ENCODE assay signal across 8 mouse cellular contexts in the genomic region with DNA sequence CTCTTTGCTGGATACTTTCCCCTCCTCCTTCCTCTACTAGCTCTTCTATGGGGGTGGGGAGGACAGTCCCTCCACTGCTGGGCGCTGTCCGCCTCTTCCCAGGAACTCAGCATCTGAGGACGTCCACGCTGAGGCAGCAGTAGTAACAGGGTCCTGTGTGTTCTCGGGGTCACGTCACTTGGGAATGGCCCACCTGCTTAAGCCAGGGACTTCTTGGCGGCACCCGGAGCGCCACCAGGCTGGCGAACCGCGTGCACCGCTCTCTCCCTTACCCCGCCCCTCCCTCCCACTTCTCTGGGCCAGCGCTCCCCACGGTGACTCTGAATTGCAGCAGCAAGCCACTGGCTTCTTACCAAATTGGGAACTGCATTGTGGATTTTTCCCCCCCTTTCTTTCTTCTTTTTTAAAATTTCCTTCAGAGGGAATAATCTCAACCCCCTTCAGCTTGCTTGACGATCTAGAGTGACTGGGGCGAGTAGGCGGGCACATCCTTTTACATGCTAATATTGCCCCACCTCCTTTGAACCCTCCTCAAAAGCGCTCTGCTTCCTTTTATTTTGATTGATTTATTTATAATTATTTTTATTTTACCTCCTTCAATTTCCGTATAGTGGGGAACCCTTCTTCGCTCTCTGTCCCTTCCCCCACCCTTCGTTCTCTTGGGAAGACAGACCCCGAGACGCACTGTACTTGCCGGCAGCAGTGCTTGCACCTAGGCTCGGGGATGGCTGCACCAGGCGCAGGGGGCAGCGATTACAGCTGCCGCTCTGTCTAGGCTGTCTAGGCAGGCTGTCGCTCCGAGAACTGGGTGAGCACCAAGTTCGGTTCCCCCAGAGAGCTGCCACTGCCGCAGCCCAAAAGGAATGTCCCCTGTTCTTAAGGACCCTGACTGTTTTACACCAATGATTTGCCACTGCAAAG.
A peak's percentile ranks its signal among the peaks of the same experiment; 100 is the strongest.
DNase-seq lines count a peak whose midpoint lies in the region; ATAC-seq and TF ChIP-seq lines count a peak whose summit lies in the region.
"Had no signal": no experiment of that assay in that cellular context is flagged by ENCODE, and none has a peak within 500 bp of the region (broad histone marks: within the 10 kb centered on the region; RNA-seq: fewer than 3 reads in every experiment).

No protein-coding gene starts in this region.

- H3K9me3 ChIP-seq in E14TG2a.4 (ENCODE audit: low read length) = no peaks in the 10 kb centered on the region
- no peaks in the 10 kb centered on the region for H3K9me3 ChIP-seq in embryonic facial prominence, embryonic 12.5 days
- no peaks in the 10 kb centered on the region for H3K9me3 ChIP-seq in intestine, embryonic 16.5 days (ENCODE audit: control insufficient read depth, low read length)
- H3K9me3 ChIP-seq in limb, embryonic 15.5 days = no peaks in the 10 kb centered on the region

- no peak for DNase-seq in Patski (ENCODE audit: low read depth, low spot score)
- DNase-seq in right cerebral cortex, adult 18-20 months = peak; percentile 53

- H3K4me2 ChIP-seq in embryonic facial prominence, embryonic 12.5 days (replicated peaks) = peak overlapping the region; percentile 71
- H3K4me2 ChIP-seq in intestine, embryonic 16.5 days (ENCODE audit: low read depth, low read length) = peak overlapping the region; percentile 85
- peak overlapping the region; percentile 52 for H3K4me2 ChIP-seq in limb, embryonic 15.5 days

- no peak for TF ChIP-seq CTCF in E14TG2a.4 (conservative IDR thresholded peaks at IDR 0.05; ENCODE audit: low read length)
- TF ChIP-seq CTCF in Patski (IDR thresholded peaks at IDR 0.05) = no peak

- 1% methylated on average over 34 of the region's 34 CpGs for WGBS in embryonic facial prominence, embryonic 12.5 days
- under 1% methylated on average over 34 of the region's 34 CpGs for WGBS in intestine, embryonic 16.5 days
- under 1% methylated on average over 34 of the region's 34 CpGs for WGBS in limb, embryonic 15.5 days

- no peak overlapping the region for H3K27ac ChIP-seq in embryonic facial prominence, embryonic 12.5 days
- H3K27ac ChIP-seq in intestine, embryonic 16.5 days (ENCODE audit: low read length) = no peak overlapping the region
- no peak overlapping the region for H3K27ac ChIP-seq in limb, embryonic 15.5 days

- peak; percentile 31 for ATAC-seq in Patski
- ATAC-seq in embryonic facial prominence, embryonic 12.5 days (ENCODE audit: insufficient number of reproducible peaks, insufficient read depth, low FRiP score, low TSS enrichment) = peak; percentile 74
- peak; percentile 87 for ATAC-seq in intestine, embryonic 16.5 days
- ATAC-seq in limb, embryonic 15.5 days (ENCODE audit: insufficient number of reproducible peaks, low FRiP score, low TSS enrichment, low read depth) = no peak
- ATAC-seq in megakaryocyte progenitor cell, adult 5-6 weeks (replicated peaks; ENCODE audit: poor library complexity) = no peak

- H3K36me3 ChIP-seq in E14TG2a.4 (ENCODE audit: insufficient read depth, low read length) = no peaks in the 10 kb centered on the region
- H3K36me3 ChIP-seq in embryonic facial prominence, embryonic 12.5 days = no peaks in the 10 kb centered on the region
- no peaks in the 10 kb centered on the region for H3K36me3 ChIP-seq in intestine, embryonic 16.5 days (ENCODE audit: control insufficient read depth, insufficient read depth, low read length)
- H3K36me3 ChIP-seq in limb, embryonic 15.5 days = no peaks in the 10 kb centered on the region

- POLR2A ChIA-PET in Patski (lab: Charles Lee) = no interaction called here

- in situ Hi-C loops in Patski (cut with MboI; ENCODE audit: low pct_unique_long_range_greater_than_20kb) = no loop called here

- H3K9ac ChIP-seq in embryonic facial prominence, embryonic 12.5 days = peak overlapping the region; percentile 12; the same call in 1 of the 2 replicates
- H3K9ac ChIP-seq in intestine, embryonic 16.5 days (ENCODE audit: low read depth, low read length) = peak overlapping the region; percentile 19; the same call in 1 of the 2 replicates
- H3K9ac ChIP-seq in limb, embryonic 15.5 days = no peak overlapping the region

- CTCF ChIA-PET in Patski (lab: Charles Lee) = no interaction called here

- H3K27me3 ChIP-seq in E14TG2a.4 (ENCODE audit: insufficient read depth, low read length) (peaks cover 31% of the 10 kb centered on the region), Patski (peaks cover 49% of the 10 kb centered on the region)
- H3K27me3 ChIP-seq in embryonic facial prominence, embryonic 12.5 days = peaks cover 9% of the 10 kb centered on the region; the same call in 1 of the 2 replicates
- no peaks in the 10 kb centered on the region; the same call in 1 of the 2 replicates for H3K27me3 ChIP-seq in intestine, embryonic 16.5 days (replicated peaks; ENCODE audit: control insufficient read depth, insufficient read depth, low read length)
- H3K27me3 ChIP-seq in limb, embryonic 15.5 days = peaks cover 9% of the 10 kb centered on the region; the same call in 1 of the 2 replicates

- peak overlapping the region; percentile 75 for H3K4me3 ChIP-seq in E14TG2a.4 (replicated peaks; ENCODE audit: low read length)
- H3K4me3 ChIP-seq in embryonic facial prominence, embryonic 12.5 days = peak overlapping the region; percentile 41
- peak overlapping the region; percentile 44 for H3K4me3 ChIP-seq in intestine, embryonic 16.5 days (ENCODE audit: low read length)
- peak overlapping the region; percentile 31 for H3K4me3 ChIP-seq in limb, embryonic 15.5 days
- H3K4me3 ChIP-seq: erythroblast, embryonic 14.5 days had no signal

- peaks cover 12% of the 10 kb centered on the region; the same call in 1 of the 2 replicates for H3K4me1 ChIP-seq in E14TG2a.4 (replicated peaks; ENCODE audit: low read depth, low read length)
- H3K4me1 ChIP-seq in embryonic facial prominence, embryonic 12.5 days = peaks cover 3% of the 10 kb centered on the region; the same call in 1 of the 2 replicates
- no peaks in the 10 kb centered on the region for H3K4me1 ChIP-seq in intestine, embryonic 16.5 days (ENCODE audit: control insufficient read depth, insufficient read depth, low read length)
- H3K4me1 ChIP-seq in limb, embryonic 15.5 days = peaks cover 8% of the 10 kb centered on the region

Comparison
In these comparisons a context has a peak if more than half of its experiments do, and no peak if none do; other contexts are left out.
1. ATAC-seq: peak in Patski (single experiment), embryonic facial prominence, embryonic 12.5 days (single experiment) and intestine, embryonic 16.5 days (single experiment); none in limb, embryonic 15.5 days (single experiment) and megakaryocyte progenitor cell, adult 5-6 weeks (single experiment).
2. Peak in every context shown above with its lines, with median percentiles within 50 percentile points of each other: H3K4me3 ChIP-seq and H3K4me2 ChIP-seq.